Mouse (Mus musculus): ENCODE results near the gene Slc25a21. TPM values are rescaled to one million over a fixed set of nuclear protein-coding genes. Genes with fewer than 3 reads are reported as not detected.

Gene Slc25a21
- polyA plus RNA-seq, 1 experiment = 5.0 TPM

DNA sequence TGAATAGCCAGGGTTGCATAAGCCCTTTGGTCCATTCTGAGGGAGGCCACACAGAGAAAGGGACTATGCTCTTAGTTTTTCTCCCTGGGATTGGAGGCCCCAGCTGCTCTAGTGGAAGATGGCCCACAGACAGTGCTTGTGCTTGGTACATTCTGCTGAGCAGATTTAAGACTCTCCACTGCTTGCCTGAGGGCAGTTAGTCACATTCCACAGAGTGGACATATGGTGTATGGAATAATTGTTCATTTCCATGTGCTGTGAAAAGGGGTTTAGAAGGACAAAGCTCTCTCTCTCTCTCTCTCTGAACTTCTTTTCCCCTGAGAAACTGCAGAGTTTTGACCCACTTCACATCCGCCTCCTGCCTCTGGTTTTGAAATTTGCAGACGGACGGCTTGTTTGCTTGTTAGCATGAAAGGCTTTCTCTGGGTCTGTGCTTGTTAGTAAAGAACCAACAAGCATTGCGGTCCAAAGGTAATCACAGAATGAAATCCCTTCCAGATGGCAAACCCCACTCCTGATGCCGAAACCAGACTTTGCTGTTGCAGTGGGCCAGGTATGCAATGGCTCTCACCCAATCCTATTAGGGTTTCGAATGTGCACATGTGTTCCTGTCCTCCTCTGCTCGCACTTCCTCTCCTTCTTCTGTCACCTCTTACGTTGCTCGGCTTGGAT lies 527.7 kb downstream of the Slc25a21 start:
- Histone ChIP-seq H3K4me1 (ENCODE audit: control insufficient read depth, insufficient read depth, low read length) (no peaks in the 10 kb centered on the region), H3K27ac (ENCODE audit: insufficient read depth, low read depth, low read length) (no peak overlapping the region), H3K36me3 (ENCODE audit: control insufficient read depth, insufficient read depth, low read length) (no peaks in the 10 kb centered on the region), H3K4me3 (ENCODE audit: insufficient read depth, low read depth, low read length) (no peak overlapping the region), H3K27me3 (replicated peaks; ENCODE audit: control insufficient read depth, insufficient read depth, low read length) (no peaks in the 10 kb centered on the region)
- TF ChIP-seq POLR2A (IDR thresholded peaks at IDR 0.05; ENCODE audit: low read depth, low read length) (no peak), CTCF (conservative IDR thresholded peaks at IDR 0.05; ENCODE audit: insufficient read depth, insufficient read length, low read depth, low read length) (no peak)
- DNase-seq = no peak
- 83% methylated on average over 9 of the region's 9 CpGs for WGBS

Other genes with a start within 250 kb of the Slc25a21 start
- 12.5 and 15.0 TPM in 2 replicates for gene Prps1l3, start 32.9 kb upstream of the Slc25a21 start, polyA plus RNA-seq (2012; rRNA removed)
- 1.5 and 1.7 TPM in 2 replicates for gene Mipol1, start 33.0 kb upstream of the Slc25a21 start, polyA plus RNA-seq (2012; rRNA removed)

Data from kidney, adult 2 months (tissue).